Mouse (Mus musculus): Measurements from ENCODE around the gene Qrich1.
A peak's percentile ranks its signal among the peaks of the same experiment; 100 is the strongest.

The Qrich1 gene

GRCm38 (mm10) chr9:108563671-108564070 lies 47.1 kb downstream of the Qrich1 start:
- DNase-seq (ENCODE audit: extremely low read depth, low read depth, low spot score): no peak

- DNase-seq (ENCODE audit: extremely low read depth, low read depth, low spot score): no peak
These were observed 47.5 kb downstream of the Qrich1 start for GRCm38 (mm10) chr9:108564131-108564530.

- no peak for DNase-seq (ENCODE audit: extremely low read depth, low read depth, low spot score)
These were observed 49.5 kb downstream of the Qrich1 start for GRCm38 (mm10) chr9:108565881-108566814.

GRCm38 (mm10) chr9:108566815-108567776 lies 50.5 kb downstream of the Qrich1 start, which contains the start of gene Ndufaf3:
Gene Ndufaf3 (minus strand): TSS chr9:108567434.
- DNase-seq (ENCODE audit: extremely low read depth, low read depth, low spot score): peak; percentile 70

- DNase-seq (ENCODE audit: extremely low read depth, low read depth, low spot score): no peak
These were observed 51.4 kb downstream of the Qrich1 start for GRCm38 (mm10) chr9:108567931-108568419.

GRCm38 (mm10) chr9:108568511-108568921 lies 51.9 kb downstream of the Qrich1 start:
- DNase-seq (ENCODE audit: extremely low read depth, low read depth, low spot score): no peak

GRCm38 (mm10) chr9:108569381-108570206 lies 53.0 kb downstream of the Qrich1 start, which contains the start of gene Dalrd3:
Gene Dalrd3 (plus strand): TSS chr9:108569886.
- DNase-seq (ENCODE audit: extremely low read depth, low read depth, low spot score): peak; percentile 46

- DNase-seq (ENCODE audit: extremely low read depth, low read depth, low spot score): no peak
These were observed 53.7 kb downstream of the Qrich1 start for GRCm38 (mm10) chr9:108570207-108570896.

GRCm38 (mm10) chr9:108571401-108571973 lies 54.9 kb downstream of the Qrich1 start:
- DNase-seq (ENCODE audit: extremely low read depth, low read depth, low spot score): no peak

- DNase-seq (ENCODE audit: extremely low read depth, low read depth, low spot score): no peak
These were observed 55.7 kb downstream of the Qrich1 start for GRCm38 (mm10) chr9:108572321-108572720.

GRCm38 (mm10) chr9:108573774-108574690 lies 57.4 kb downstream of the Qrich1 start:
- DNase-seq (ENCODE audit: extremely low read depth, low read depth, low spot score): no peak

- DNase-seq (ENCODE audit: extremely low read depth, low read depth, low spot score): no peak
These were observed 58.3 kb downstream of the Qrich1 start for GRCm38 (mm10) chr9:108574921-108575320.

GRCm38 (mm10) chr9:108575321-108576297 lies 59.0 kb downstream of the Qrich1 start:
- DNase-seq (ENCODE audit: extremely low read depth, low read depth, low spot score): no peak

- no peak for DNase-seq (ENCODE audit: extremely low read depth, low read depth, low spot score)
These were observed 60.4 kb downstream of the Qrich1 start for GRCm38 (mm10) chr9:108577025-108577424.

- DNase-seq (ENCODE audit: extremely low read depth, low read depth, low spot score): no peak
These were observed 61.4 kb downstream of the Qrich1 start for GRCm38 (mm10) chr9:108577934-108578544.

GRCm38 (mm10) chr9:108578545-108579343 lies 62.1 kb downstream of the Qrich1 start, which contains the start of gene Wdr6:
Gene Wdr6 (minus strand): TSS chr9:108578739.
- peak; percentile 34 for DNase-seq (ENCODE audit: extremely low read depth, low read depth, low spot score)
